Mouse (Mus musculus): ENCODE results near the gene Clstn2. TPM values are rescaled to one million over a fixed set of nuclear protein-coding genes. Genes with fewer than 3 reads are reported as not detected.

The Clstn2 gene
- polyA plus RNA-seq, 1 experiment from 2014 or later, result 0.82 TPM

GRCm38 (mm10) chr9:97420896-97421295, 612.1 kb downstream of the Clstn2 start:
- Histone ChIP-seq H3K27ac (replicated peaks) (no peak overlapping the region), H3K4me3 (ENCODE audit: low read depth, low read length) (no peak overlapping the region), H3K9ac (ENCODE audit: low read length) (no peak overlapping the region), H3K27me3 (ENCODE audit: control insufficient read depth, insufficient read depth, low read length) (no peaks in the 10 kb centered on the region), H3K36me3 (ENCODE audit: control insufficient read depth, insufficient read depth, low read length) (no peaks in the 10 kb centered on the region), H3K4me2 (replicated peaks; ENCODE audit: low read depth) (no peak overlapping the region), H3K4me1 (replicated peaks; ENCODE audit: control insufficient read depth, insufficient read depth) (no peaks in the 10 kb centered on the region), H3K9me3 (ENCODE audit: control insufficient read depth, low read length) (no peaks in the 10 kb centered on the region)
- WGBS, result 54% methylated on average over 5 of the region's 5 CpGs
- no peak for TF ChIP-seq EP300 (optimal IDR thresholded peaks at IDR 0.05)
- TF ChIP-seq CTCF (IDR thresholded peaks at IDR 0.05; ENCODE audit: low read depth), result no peak
- no peak for DNase-seq (ENCODE audit: low spot score)
- ATAC-seq (ENCODE audit: low FRiP score, low TSS enrichment), result no peak

GRCm38 (mm10) chr9:97414876-97415668, 617.9 kb downstream of the Clstn2 start:
- H3K4me2 ChIP-seq (replicated peaks; ENCODE audit: low read depth), result no peak overlapping the region
- no peak overlapping the region for H3K4me3 ChIP-seq (ENCODE audit: low read depth, low read length)
- no peaks in the 10 kb centered on the region for H3K9me3 ChIP-seq (ENCODE audit: control insufficient read depth, low read length)
- ATAC-seq (ENCODE audit: low FRiP score, low TSS enrichment), result no peak
- H3K36me3 ChIP-seq (ENCODE audit: control insufficient read depth, insufficient read depth, low read length), result no peaks in the 10 kb centered on the region
- 77% methylated on average over 6 of the region's 6 CpGs for WGBS
- no peak overlapping the region for H3K9ac ChIP-seq (ENCODE audit: low read length)
- H3K4me1 ChIP-seq (replicated peaks; ENCODE audit: control insufficient read depth, insufficient read depth), result no peaks in the 10 kb centered on the region
- TF ChIP-seq EP300 (optimal IDR thresholded peaks at IDR 0.05) (no peak), CTCF (IDR thresholded peaks at IDR 0.05; ENCODE audit: low read depth) (no peak)
- DNase-seq (ENCODE audit: low spot score), result no peak
- H3K27ac ChIP-seq (replicated peaks), result no peak overlapping the region
- H3K27me3 ChIP-seq (ENCODE audit: control insufficient read depth, insufficient read depth, low read length), result no peaks in the 10 kb centered on the region

- no peak overlapping the region for H3K9ac ChIP-seq (ENCODE audit: low read length)
- no peaks in the 10 kb centered on the region for H3K36me3 ChIP-seq (ENCODE audit: control insufficient read depth, insufficient read depth, low read length)
- WGBS, result 75% methylated on average over 2 of the region's 2 CpGs
- H3K4me3 ChIP-seq (ENCODE audit: low read depth, low read length), result no peak overlapping the region
- ATAC-seq (ENCODE audit: low FRiP score, low TSS enrichment) (no peak), DNase-seq (ENCODE audit: low spot score) (no peak)
- TF ChIP-seq EP300 (optimal IDR thresholded peaks at IDR 0.05) (no peak), CTCF (IDR thresholded peaks at IDR 0.05; ENCODE audit: low read depth) (peak; percentile 41)
- no peak overlapping the region for H3K4me2 ChIP-seq (replicated peaks; ENCODE audit: low read depth)
- no peak overlapping the region for H3K27ac ChIP-seq (replicated peaks)
- H3K4me1 ChIP-seq (replicated peaks; ENCODE audit: control insufficient read depth, insufficient read depth), result no peaks in the 10 kb centered on the region
- no peaks in the 10 kb centered on the region for H3K27me3 ChIP-seq (ENCODE audit: control insufficient read depth, insufficient read depth, low read length)
- no peaks in the 10 kb centered on the region for H3K9me3 ChIP-seq (ENCODE audit: control insufficient read depth, low read length)
Observed at GRCm38 (mm10) chr9:97408142-97408541, 624.8 kb downstream of the Clstn2 start.

All from stomach, postnatal 0 days (tissue).